Mouse (Mus musculus) lung, postnatal 25 days (tissue): ENCODE results near the gene Cdk2.

Experiments
- DNase-seq: peaks from one replicate; pipeline ENCODE4 v3.0.0; 2022; ENCODE audit warnings: low spot score

Cdk2 gene

DNA sequence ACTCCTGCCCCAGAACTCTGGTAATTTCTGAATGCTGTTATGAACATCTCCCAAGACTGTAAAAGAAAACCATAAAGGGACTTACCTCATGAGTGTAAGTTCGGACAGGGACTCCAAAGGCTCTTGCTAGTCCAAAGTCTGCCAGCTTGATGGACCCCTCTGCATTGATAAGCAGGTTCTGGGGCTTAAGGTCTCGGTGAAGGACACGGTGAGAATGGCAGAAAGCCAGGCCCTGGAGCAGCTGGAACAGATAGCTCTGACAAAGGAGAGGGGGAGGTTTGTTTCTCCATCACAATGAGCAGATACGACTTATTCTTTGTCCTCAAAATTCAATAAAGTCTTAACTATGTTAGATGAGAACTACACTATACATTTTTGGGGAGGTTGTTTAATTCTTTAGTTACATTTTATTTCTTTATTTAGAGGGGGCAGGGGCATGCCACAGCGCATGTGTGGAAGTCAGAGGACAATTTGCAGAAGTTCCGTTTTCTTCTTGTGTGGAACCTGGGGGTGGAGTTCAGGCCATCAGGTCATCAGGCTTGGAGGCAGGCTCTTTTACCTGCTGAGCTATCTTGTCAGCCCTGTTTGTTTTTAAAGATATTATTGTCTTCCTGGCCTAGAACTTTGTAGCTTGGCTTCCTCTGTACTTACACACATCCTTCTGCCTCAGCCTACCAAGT is 2.4 kb downstream of the Cdk2 start:
- no peak for DNase-seq

DNA sequence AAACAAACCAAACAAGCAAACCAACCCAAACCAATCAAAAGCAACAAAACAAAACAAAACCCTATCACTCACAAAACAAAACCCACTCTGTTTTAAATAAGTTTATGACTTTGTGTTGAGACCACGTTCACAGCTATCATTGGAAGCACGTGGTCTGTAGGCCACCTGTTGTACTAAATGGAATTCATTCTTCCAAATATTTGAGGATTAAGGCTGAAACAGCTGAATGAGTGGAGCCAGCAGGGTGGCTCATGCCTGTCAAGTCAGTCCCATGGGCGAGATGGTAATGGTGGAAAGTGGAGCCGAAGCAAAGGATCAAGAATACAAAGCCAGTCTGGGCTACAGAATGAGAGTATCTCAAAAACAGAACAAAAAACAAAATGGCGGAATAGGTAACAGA is 4.1 kb downstream of the Cdk2 start:
- no peak for DNase-seq

DNA sequence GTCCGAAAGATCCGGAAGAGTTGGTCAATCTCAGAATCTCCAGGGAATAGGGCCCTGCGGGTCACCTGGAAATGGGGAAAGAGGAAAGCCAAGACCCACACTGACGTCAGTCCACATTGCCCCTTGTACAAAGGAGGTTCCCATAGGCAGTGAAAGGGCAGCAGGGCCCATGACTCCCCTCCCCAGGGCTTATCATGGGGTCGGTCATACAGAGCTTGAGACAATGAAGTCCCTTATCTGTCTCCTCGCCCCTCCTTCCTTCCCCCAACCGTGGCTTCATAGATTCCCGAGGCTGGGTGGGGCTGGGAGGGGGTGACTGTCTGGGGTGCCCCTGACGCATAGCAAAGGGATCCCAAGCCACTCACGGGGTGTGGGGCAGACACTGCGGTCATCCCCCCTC is 5.2 kb downstream of the Cdk2 start:
- DNase-seq, result no peak

DNA sequence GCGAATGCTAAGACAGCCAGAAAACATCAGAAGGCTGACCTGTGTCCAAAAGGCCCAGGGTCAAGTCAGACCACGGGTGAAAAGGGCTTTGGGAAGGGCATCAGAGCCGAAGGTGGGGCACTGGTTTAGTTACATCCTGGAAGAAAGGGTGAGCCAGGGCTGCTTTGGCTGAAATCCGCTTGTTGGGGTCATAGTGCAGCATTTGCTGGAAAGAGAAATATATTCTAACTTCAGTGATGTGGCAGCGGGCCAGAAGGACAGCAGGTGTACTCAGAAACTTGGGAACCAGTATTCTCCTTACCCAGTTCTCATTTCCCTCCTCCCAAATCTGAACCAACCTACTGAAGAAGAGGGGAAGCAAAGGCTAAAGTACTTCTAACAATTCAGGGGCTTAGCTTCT is 5.8 kb downstream of the Cdk2 start:
- DNase-seq, result no peak

DNA sequence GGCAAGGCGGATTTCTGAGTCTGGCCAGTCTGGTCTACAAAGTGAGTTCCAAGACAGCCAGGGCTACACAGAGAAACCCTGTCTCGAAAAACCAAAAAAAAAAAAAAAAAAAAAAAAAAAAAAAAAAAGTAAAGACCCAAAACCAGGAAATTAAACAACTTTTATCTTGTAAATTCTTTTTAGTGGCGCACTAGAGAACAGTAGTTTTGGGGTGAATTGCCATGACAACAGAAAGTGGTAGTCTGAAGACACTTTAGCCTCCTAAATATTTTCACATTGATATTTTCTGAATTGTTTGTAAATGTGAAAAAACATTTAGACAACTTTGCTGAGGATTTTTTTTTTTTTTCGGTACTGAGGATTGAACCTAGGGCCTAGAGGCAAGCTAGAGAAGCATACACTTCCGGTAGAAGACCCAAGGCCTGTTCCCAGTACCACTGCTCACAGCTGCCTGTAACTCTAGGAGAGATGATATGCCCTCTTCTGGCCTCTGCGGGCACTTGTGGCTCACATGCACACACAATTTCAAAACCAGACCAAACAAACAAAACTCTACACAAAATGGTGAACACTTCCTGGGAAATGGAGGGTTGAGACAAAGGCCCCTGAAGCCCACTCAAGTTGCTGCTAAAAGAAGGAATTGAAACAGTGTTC is 7.6 kb downstream of the Cdk2 start:
- no peak for DNase-seq

DNA sequence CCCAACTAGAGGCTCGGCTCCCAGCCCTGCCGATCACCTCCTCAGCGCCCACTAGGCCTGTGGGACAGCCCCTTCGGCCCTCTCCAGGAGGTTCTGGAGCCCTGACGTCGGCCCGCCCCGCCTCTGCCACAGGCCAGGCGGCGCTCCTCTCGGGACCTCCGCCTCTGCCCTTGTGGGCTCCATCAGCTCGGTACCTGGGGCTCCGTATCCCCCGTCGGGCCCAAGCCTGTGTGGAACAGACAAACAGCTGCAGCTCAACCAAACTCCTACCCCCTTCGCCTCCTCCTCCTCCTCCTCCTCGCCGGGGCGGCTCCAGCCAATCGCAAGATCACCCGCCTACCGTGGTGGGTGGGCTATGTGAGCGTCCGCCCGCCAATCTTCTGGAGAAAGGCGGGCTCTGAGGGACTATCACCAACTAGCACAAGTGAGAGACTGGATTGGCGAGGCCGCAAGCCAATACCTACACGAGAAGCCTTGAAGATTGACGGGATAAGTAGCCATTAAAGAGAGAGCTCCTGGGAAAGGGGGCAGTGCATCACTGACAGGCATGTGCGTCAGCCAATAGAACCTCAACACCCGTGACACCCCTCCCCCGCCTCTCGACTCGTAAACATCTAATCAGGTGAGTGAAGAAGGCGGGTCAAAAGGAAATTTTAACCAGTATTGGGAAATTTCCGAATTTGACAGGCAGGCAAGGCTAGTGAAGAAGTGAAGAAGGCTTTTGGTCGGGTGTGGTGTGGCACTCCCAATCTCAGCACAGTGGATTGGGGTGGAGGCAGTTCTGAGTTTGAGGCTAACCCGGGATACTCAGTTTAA is 8.6 kb downstream of the Cdk2 start, which contains the start of gene Rab5b:
Gene Rab5b, minus strand, starts transcription at position 273 of the 816 bp plus-strand sequence.
- peak; percentile 99 for DNase-seq

DNA sequence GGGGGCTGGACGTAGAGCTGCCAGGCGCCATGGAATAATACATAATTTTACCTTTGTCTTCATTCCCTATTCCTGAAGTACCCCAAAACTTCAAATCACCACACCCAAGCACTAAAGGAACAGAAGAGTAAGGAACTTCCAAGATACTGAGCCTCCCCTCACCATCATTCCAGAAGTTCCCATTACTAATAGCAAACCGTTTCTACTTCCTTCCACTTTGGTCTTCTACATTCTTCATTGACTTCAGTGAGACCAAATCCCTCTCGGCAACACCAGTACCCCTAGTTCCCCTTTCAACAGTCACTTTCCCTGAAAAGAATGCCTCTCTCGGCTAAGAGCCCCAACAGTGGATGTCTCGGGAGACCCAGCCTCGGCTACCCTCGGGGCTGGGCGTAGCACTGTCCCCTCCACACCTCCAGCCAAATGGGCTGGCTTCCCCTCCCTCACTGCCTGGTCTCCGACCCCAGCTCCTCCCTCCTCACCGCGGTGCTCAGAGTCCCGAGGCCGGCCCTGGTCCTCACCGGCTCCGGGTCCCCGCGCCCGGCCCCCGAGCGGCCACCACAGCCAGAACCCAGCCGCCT is 9.3 kb downstream of the Cdk2 start:
- DNase-seq, result no peak

DNA sequence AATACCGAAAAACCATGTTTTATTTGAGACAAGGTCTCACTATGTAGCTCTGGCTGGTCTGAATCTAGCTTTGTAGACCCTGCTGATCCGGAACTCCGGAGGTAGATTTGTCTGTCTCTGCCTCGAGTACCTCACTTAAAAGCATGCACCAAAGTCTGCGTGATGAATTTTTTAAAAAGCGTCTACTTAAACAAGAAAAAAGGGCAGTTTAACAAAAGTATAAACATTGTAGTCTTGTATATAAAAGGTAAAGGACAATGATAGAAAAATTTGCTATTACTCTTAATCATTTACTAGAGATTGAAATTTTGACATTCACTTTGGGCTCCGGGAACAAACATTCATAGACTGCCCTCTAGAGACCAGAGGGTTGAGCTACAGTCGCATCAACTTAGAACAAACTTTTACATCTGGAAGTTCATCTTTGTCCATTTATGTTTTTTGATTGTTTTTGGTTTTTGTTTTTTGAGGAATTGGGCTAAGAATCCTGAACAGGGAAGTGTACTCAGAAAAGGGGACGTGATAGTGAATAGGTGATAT is 30.3 kb downstream of the Cdk2 start:
- DNase-seq, result peak; percentile 61

DNA sequence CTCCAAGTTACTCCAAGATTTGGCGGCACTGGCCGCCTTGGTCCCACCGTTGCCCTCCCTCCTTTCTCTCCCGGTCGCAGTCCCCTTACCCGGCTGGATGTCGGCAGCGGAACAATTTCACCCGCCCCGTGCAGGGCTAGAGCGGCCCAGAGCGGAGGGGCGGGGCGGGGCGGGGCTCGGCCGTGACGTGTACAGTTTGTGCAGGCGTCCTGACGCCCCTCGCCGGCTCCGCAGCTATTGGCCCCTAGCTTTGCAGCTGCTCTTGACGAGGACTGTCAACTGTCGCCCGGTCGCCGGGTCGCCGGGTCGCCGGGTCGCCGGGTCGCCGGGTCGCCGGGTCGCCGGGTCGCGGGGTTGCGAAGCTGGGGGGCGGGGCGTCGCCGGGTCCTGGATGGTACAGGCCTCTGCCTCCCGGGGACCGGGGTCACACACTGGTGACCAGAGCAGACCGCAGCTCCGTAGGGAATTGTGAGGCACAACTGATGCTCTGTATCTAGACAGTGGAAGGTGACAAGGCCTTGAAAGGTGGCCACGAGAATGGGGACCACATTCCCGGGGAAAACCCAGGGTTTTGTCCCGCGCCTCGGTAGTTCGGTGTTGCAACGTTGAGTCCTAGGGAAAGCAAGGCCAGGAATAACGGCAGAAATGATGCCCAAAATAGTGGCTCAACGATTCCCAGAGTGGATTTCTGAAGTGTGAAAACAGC is 30.9 kb downstream of the Cdk2 start, which contains the start of gene Suox:
Gene Suox, minus strand, starts transcription at position 311 of the 706 bp plus-strand sequence.
- DNase-seq, result peak; percentile 81

DNA sequence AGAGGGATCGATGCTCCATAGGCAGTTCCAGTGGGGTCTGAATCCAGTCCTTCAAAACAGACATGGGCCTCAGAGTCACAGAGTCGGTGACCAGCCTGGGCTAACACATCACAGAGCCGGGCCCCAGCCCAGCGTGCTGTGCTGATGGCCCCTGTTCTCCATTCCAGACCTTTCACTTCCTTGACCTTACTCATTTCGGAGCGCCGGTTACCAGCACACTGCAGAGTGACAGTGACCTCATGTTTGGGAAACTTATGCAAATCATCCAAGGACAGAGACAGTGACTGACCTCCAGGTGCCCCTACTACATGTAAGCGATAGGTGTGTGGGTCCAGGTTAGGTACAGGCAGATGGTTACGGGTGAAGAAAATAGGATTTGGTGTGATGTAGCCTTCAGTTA is 33.7 kb downstream of the Cdk2 start:
- no peak for DNase-seq

DNA sequence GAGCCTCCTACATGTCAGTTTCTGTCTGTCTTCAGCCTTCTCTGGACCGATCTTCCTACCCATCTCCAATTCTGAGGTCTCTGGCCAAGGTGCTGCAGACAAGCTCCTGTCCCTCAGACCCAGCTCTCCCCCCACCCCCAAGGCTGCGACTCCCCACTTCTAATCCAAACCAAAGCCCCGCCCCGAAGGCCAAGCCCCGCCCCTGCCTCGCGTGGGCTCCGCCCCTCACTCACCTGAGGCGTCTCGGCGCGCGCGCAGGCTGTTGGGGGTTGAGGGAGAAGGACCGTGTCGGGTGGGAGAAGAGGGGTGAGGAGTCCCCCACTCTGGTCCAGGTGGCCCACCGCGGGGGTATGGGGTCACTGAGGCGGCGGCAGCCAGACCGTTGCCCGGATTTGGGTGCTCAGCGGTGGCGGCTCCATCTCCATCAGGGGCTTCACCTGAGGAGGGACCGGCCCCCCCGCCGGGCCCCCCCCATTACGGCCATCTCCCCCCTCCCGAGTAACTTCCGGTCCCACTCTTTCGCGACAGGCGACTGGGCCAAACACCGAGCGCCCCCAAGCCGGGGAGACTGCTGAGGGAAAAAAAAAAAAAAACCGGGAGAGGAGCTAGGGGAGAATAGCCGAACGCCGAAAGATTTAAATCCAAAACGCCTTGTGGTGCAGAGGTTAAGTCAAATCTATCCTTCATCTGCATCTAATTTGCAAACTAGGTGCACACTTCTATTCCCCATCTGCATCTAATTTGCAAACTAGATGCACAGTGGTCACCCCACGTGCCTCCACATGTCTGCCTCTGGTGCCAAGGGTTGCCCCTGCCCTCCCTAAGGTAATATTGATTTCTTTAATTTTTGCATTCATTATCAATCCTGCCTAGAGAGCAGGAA is 35.8 kb downstream of the Cdk2 start:
- DNase-seq, result peak; percentile 58

DNA sequence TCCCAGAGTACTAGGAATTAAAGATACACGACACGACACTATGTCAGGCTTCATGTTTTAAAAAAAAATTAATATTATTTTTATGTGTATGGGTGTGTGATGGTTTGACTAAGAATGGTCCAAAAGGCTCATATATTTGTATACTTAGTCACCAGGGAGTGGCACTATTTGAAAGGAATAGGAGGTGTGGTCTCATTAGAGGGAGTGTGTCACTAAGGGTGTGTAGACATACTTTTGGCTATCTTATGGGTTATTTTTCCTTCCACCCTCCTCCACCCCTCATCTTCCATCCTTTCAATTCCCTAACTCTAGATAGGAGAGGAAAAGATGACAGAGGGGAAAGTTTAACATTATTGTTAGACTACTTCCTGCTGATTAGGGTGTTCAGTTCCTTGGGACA is 39.0 kb downstream of the Cdk2 start:
- no peak for DNase-seq

DNA sequence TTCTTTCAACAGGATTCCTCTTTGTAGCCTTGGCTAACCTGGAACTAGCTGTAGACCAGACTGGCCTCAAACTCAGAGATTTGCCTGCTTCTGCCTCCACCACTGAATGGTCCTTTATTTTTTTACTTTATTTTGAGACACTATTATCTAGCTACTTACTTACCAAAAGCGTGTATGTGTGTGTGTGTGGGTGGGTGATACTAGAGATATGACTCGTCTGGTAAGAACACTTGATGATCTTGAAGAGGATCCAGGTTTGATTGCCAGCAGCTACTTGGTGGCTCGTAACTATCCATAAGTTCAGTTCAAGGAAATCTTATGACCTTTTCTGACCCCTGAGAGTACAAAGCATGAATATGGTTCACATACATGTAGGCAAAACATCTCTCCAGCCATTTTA is 39.5 kb downstream of the Cdk2 start:
- no peak for DNase-seq

DNA sequence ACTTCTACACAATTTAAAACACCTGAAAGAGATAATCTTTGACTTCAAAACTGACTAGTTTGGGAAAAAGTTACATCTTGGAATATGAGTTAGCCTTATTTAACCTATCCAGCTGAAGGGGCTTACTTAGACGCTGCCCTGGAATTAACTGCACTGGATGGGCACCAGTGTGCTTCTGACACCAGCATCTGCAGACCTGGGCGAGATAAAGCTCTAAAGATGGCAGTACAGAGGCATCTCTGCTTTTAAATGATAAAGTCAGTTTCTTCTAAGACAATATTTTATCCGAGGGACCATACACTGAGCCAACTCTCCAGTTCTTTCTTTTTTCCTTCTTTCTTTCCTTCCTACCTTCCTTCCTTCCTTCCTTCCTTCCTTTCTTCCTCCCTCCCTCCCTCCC is 40.0 kb downstream of the Cdk2 start:
- no peak for DNase-seq

DNA sequence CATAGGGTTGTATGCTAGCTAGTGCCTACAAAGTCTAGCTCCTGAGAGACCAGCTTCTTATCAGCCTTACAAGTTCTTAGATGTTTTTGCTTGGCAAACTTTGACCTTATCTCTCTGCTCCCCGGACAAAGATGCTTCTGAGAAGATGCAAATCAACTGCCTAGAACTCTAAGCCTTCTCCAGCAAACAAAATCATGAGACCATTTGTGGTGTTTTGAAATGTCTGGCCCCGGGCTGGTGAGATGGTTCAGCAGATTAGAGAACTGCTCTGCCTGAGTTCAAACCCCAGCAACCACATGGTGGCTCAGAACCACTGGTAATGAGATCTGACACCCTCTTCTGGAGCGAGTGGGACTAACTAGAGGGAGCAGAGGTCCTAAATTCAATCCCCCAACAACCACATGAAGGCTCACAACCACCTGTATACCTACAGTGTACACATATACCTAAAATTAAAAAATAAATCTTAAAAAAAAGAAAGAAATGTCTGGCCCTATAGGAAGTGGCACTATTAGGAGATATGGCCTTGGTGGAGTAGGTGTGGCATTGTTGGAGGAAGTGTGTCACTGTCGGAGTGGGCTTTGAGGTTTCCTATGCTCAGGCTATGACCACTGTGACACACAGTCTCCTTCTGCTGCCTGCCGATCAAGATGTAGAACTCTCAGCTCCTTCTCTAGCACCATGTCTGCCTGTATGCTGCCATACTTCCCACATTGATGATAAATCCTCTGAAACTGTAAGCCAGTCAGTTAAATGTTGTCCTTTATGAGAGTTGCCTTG is 41.2 kb downstream of the Cdk2 start:
- DNase-seq, result no peak

DNA sequence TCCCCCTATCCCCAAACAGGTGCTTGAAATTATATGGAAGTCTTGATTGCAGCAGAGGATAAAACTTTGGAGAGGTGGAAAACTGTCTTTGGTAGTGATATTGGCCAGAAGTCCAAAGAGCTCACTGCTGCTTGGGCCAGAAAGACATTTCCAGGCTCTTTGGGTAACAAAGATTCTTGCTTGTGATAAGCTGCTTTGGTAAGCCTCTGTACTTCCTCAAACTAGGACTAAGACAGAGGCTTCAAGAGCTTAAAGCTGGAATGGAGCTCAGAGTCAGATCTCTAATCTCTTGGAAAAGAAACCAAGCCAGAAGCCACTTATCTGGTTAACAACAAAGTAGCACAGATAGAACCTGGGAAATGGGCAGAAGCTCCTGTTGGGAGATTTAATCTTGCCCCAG is 42.4 kb downstream of the Cdk2 start:
- no peak for DNase-seq

DNA sequence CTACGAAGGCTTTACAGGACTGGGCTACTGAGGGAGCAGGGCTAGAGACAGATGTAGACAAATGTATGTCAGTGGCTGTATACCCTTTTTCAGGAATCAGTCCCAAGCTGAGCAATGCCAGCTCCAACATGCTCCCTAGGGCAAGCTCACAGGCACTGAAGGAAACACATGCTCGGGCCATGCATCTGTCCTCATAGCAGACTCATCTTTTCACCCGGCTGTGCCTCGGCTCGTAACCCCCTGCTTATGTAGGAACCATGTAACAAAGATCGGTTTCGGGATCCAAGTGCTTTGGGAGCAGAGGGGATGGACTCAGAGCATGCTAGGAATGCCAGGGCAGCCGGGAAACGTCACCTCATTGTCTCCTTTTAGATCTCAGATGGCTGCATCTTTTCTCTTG is 45.3 kb downstream of the Cdk2 start:
- no peak for DNase-seq

DNA sequence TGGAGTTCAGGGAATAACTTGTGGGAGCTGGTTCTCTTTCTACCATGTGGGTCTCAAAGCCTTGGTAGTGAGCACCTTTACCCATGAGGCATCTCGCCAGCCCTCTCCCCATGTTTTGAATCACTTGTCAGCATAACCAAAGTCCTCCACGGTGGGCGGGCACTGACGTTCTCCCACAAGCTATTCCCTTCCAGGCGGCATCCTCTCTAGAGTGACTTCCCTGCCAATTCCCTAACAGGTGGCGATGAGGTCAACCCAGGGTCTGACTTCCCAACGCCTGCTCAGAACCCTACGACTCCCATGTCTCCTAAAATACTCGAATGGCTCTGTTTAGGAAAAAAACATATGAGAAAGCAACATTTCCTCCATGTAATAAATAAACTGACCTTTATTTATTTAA is 47.0 kb downstream of the Cdk2 start:
- DNase-seq, result no peak

DNA sequence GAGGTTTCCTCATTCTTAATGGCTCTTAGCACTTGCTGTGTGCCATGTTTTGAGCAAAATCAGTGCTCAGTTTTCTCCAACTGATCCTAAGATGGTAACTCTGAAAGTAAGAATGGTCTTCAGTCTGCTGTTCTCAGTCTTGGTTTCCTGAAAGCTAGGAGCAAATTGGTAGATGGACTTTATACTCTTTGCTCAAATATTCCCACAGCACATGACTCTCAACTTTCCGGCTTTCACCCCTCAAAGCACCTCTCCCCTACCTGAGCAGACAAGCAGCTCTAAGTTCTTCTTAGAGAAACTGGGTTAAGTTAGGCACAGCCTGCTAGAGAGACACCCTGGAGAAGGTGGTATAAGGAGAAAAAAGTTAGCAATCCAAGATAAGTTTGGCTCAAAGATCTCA is 48.1 kb downstream of the Cdk2 start:
- no peak for DNase-seq

DNA sequence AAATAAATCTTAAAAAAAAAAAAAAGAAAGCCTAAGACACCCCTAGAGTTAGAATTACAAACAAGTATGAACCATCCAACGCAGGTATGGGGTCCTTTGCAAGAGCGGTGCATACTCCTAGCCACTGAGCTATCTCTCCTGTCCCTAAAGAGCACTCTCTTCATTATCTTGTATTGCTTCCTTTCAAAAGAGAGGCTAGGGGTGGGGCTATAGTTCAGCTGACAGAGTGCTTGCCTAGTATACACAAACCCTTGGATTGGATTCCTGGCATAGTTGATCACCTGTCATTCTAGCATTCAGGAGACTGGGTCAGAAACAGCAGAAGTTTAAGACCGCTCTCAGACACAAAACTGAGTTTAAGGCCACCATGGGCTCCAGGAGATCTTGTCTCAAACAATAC is 49.6 kb downstream of the Cdk2 start:
- DNase-seq, result peak; percentile 32
